Mouse (Mus musculus) adrenal gland, adult (tissue): Measurements from ENCODE around the gene Mast4.

Source experiments
- DNase-seq, 2 experiments: peaks; one replicate each; pipeline ENCODE4 v3.0.0; 2022 to 2023; ENCODE audit warnings: low spot score in 1 of 2; ENCODE audit not compliant: inconsistent age in 2 of 2

Gene Mast4

GRCm38 (mm10) chr13:102899253-102900082, 434.8 kb downstream of the Mast4 start:
- DNase-seq: no peak

- DNase-seq: peak; percentile 83 to 94
These were observed 435.7 kb downstream of the Mast4 start for GRCm38 (mm10) chr13:102898374-102899131.

DNA sequence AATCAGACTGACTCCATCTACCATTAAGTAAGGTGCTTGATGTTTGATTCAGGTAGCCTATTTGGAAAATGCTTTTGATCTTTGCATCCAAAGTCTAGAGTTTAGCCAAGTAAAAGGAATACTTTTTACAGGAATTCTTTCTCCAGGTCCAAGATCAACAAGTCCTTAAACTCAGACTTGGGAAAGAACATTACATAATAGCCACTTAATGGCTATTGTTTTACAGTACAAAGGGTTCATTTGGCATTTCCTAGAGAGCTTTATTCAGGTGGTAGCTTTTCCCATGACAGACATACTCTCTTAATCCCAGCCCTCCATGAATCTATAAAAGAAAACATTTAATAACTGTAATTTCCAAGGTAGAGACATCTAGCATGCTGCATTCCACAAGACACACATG, 438.0 kb downstream of the Mast4 start:
- no peak for DNase-seq

DNA sequence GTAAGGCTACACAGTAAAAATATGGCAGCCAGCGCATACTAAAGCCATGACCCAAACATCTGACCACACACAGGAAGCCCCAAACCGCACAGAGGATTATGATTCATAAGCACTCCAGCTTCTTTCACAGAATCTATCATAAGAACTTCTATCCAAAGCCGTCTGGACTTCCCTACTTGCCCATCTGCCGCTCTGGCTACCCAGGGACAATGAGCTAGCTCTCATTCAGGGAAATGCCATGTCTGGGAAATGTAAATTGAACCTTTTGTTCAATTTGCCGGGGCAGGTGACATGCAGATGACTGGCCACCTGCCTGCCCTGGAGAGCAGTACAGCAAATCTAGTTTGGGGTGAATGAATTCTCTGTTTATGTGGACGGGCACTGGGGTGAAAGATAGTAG, 438.4 kb downstream of the Mast4 start:
- peak in 1 of 2 experiments; percentile 40 for DNase-seq

DNA sequence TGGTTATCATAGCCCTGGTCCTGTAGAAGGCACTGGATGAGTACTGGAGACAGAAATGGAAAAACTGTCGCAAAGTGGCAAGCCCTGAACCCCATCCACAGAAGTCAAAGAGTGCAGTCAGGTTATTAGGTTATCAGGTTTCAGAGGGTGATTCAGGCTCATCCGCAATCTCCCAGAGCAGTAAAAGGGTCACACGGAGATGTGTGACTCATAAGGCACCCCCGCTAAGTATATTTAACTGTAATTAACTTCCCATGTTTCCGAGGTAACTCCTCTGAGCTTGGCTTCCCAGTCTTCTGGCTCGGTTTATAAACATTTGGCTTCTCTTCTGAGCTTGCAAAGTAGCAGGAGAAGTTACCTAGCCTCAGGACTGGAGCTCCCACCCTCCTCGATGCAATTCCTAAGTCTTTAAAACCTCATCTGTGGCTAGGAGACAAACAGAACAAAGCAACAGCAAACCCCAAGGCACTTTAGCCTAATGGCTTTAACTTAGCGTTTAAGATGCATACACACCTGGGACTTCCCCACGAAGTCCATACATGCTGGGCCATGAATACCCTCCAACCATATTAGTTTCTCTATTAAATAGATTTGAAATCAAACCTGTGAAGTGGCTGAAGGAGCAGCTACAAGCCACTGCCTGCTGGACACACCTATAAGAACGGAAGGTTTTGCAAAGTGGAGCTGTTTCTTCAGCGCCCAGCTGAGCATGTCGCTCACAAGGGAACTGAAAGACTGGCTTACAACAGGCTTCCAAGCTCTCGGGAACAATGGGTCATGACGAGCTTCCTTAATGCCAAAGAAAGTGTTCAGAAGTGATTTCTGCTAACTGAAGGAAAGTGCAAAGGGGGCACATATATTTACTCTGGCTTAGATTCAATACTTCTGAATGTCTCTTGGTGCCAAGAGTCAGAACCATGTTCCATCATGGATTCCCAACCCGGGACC, 439.7 kb downstream of the Mast4 start:
- DNase-seq: peak; percentile 36 to 67

DNA sequence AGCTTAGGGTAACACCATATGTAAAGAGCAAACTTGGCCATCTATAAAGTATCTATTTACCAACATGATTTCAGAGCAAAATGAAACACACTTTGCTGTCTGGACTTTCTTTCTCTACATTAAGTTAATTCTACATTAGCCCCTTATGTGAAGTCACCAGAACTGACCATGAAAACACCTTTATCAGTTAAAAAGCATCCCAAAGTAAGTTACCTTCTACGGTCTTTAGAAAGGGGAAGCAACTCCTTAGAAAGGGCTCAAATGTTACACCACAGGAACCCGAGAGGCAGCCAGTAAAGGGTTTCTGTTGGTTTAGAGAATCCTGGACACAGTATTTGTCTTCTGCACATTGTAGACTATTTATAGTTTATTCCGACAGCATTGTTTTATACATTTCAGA, 441.5 kb downstream of the Mast4 start:
- DNase-seq: no peak

DNA sequence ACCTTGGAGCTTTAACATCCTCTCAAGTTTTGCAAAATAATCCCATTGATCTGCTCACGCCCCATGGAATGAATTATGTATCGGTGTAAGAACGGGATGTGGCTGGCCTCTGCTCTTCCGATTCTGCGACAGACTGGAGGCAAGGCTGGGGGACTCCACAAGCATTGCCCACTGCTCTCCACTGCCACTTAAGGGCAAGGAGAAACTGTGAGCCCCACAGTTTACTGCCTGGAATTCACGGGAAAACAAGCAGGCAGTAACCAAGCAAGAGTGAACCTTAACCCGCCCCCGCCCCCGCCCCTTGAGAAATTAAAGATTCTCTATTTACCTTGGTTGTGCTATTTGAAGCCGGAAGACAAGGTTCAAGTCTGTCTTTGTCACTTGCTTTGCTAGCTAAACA, 444.3 kb downstream of the Mast4 start:
- no peak for DNase-seq

DNA sequence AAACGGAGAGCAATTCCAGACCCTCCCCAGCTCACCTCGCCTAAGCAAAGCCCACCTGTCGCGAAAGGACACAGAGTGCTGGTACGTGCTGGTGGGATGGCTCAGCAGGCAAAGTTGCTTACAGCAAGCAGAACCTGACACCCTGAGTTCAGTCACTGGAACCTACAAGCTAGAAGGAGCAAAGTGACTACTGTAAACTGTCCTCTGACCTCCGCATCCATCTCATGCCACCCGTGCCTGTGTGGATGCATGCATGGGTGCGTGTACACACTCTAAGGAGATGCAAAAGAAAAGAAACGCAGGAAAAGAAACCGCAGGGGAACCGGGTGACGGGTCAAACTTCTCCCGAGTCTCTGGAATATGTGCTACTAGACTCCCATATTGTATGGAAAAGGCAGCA, 444.8 kb downstream of the Mast4 start:
- DNase-seq: no peak

DNA sequence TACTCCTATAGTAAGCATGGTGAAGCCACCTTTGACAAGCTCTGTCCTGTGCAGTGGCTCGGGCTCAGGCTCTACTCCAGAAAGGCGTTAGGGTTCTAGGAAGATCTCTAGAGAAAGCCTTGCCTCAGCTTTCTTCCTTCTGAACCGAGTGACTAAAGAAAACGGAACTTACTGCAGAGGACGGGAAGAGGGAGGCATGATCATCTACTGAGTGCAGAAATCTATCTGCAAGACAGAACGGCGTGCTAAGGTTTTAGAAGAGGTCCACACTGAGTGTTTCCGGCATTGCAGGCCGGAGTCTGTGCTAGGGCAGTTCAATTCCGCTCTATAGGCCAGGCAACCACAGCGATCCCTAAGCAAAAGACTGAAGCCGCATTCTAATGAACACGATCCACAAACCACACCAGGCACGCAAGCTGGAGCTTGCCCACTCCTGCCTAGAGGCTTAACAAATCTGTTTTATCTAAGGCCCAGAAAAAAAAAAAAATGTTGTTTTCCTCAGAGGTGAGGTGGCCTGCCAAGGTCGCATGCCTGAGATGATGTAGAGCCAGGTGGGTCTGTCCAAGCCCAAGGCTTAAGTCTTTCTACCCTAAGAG, 445.3 kb downstream of the Mast4 start:
- DNase-seq: peak in 1 of 2 experiments; percentile 48

- no peak for DNase-seq
These were observed 446.1 kb downstream of the Mast4 start for GRCm38 (mm10) chr13:102888211-102888610.

- no peak for DNase-seq
These were observed 446.8 kb downstream of the Mast4 start for GRCm38 (mm10) chr13:102887534-102887933.

DNA sequence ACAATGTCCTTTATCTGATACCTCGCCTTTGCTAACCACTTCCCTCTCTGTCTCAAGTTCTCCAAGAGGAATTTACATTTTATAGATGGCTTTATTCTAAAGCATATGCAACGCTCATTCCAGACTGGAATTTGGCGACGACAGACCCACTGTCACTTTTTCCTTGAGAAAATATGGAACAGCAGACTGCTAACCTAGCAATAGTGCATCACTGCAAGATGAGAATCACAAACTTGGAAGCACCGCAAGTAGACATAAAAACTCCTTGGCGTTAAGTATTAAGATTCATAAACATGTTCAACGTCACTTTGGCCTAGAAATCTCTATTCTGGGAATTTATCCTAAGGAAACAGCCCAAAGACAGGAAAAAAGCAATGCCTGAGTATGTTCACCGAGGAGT, 447.5 kb downstream of the Mast4 start:
- DNase-seq: no peak

- DNase-seq: no peak
These were observed 448.1 kb downstream of the Mast4 start for GRCm38 (mm10) chr13:102886147-102886546.

DNA sequence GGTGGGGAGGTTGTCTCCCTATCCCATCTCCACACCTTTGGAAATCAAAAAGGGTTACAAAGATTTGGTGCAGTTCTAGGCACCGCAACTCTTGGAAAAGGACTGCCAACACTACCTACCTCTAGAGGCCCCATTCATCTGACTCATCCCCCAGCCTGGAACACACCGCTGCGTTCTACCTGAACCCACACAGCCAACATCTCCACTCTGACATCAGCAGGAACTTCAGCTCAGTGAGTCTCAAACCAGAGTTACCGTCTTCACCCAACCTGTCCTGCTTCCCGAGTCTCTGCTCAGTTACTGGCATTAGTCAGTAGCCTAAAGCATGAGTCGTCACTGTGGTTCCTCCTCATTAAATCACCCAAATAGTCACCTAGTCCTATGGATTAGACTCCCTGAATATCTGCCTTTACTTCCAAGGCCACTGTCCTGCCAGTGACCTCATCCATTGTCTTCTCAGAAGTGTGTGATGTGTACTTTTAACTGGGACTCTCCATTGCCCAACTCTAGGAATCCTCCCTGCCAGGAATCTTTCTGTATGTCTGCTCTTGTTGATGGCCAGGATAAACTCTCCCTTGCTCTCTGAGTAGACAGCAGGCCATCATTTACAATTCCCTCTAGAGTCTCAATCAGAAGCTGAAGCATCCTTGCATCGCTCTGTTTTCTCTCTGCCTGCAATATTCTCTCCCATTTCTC, 453.8 kb downstream of the Mast4 start:
- peak in 1 of 2 experiments; percentile 76 for DNase-seq

- peak in 1 of 2 experiments; percentile 60 for DNase-seq
These were observed 455.7 kb downstream of the Mast4 start for GRCm38 (mm10) chr13:102878631-102879030.

DNA sequence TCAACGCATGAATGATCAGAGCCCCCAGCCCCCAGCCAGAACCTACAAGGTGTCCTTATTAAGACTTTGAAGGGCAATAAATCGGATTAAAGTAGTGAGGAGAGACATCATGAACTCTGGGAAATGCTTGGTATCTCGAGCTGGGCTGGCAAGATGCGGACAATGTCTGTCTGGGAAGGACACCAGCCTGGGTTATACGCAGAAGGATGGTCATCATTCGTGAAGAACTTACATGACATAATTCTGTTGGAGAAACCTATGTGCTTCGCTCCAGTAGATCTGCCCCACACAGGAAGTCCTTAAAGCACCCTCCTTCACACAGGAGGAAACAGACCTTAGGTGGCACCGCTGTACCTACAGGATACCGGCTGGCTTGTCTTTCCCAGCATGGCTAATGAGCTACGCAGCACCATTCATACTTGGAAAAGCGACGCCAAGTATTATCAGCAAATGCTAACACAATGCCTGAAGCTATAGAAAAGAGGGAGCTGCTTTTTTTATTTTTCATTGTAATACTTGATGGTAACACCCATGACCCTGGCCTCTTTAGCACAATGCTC, 456.5 kb downstream of the Mast4 start:
- DNase-seq: peak in 1 of 2 experiments; percentile 56

GRCm38 (mm10) chr13:102877154-102877553, 457.1 kb downstream of the Mast4 start:
- peak; percentile 73 to 92 for DNase-seq

DNA sequence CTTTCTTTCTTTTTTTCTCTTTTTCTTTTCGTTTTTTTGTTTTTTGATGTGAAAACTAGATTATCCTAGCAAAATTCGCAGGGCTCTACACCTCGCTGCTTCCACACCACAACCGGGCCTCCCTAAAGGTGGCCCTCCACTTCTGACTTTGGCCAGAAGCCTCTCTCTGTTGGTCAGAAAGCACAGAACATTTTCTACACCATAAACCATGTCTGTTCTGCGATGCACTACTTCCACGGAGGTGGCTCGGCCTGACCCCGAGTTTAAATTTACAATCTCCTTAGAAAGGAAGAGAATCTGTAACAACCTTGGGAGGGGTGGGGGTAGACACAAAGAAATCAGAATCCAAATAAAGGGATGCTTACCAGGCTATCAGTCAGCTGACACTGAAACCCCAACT, 458.8 kb downstream of the Mast4 start:
- peak in 1 of 2 experiments; percentile 42 for DNase-seq

DNA sequence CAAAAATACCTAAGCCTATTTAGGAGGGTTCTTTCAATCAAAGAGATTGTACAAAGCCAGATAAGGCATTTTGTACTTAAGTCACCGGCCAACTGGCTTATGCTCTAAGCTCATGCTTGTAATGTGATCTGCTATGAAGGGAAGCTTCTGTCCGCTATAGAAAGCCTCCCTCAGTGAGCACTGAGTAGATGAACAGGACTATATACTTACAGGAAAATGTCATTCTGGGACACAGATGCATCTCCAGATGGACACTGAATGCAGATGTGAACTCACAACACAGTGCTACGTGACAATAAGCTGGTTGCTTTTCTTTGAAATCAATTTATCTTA, 459.2 kb downstream of the Mast4 start:
- DNase-seq: no peak
